Mouse (Mus musculus) embryonic fibroblast, embryonic 13.5 days (primary cell): ENCODE measurements around the gene Gm8693.
"Not testable (repeated sequence)": the region's sequence is repeated elsewhere in the genome, so short reads cannot be mapped to it uniquely, and the experiment has no call there.

Source experiments
- CTCF ChIP-seq: IDR thresholded peaks from 2 replicates; pipeline ENCODE4 v1.5.1; 2011; ENCODE audit warnings: mild to moderate bottlenecking, control low read depth, low read length, moderate library complexity, borderline replicate concordance; ENCODE audit not compliant: insufficient read depth
- POLR2A ChIP-seq: IDR thresholded peaks from 2 replicates; pipeline ENCODE4 v1.6.1; 2011; ENCODE audit warnings: low read depth, mild to moderate bottlenecking, control low read depth, low read length, moderate library complexity

DNA sequence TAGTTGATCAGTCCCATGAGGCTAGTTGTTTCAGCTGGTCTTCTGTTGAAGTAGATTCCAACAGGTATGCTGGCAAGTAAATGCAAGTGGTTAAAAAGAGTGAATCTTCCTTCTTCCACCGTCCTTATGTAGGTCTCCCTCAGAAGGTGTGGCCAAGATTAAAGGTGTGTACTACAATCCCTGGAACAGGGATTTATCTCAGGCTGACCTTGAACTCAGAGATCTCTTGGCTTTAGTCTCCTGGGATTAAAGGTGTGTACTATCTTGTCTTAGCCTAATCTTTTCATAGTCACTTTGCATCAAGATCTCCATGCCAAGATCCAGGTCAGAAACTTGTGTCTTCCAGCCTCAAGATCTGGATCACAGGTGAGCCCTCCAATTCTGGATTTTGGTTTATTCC lies 27.5 kb upstream of the Gm8693 start, which contains the start of gene Gm4567:
- not testable (repeated sequence) for TF ChIP-seq CTCF, POLR2A
